ENCODE assay signal across 15 mouse cellular contexts in genomic region chr7:134079980-134080725, GRCm38 (mm10).
A peak's percentile ranks its signal among the peaks of the same experiment; 100 is the strongest.
DNase-seq lines count a peak whose midpoint lies in the region; ATAC-seq and TF ChIP-seq lines count a peak whose summit lies in the region.
"Had no signal": no experiment of that assay in that cellular context is flagged by ENCODE, and none has a peak within 500 bp of the region (broad histone marks: within the 10 kb centered on the region; RNA-seq: fewer than 3 reads in every experiment).

No protein-coding gene starts in this region.

- no peak for TF ChIP-seq POLR2A in lung, adult 2 months (IDR thresholded peaks at IDR 0.05; ENCODE audit: borderline replicate concordance, extremely low read depth, low read depth, low read length)

- 81% methylated on average over 17 of the region's 17 CpGs for WGBS in heart, embryonic 10.5 days
- WGBS in lung, adult 2 months: 41% methylated on average over 17 of the region's 17 CpGs
- WGBS in stomach, postnatal 0 days: 53% methylated on average over 17 of the region's 17 CpGs
- WGBS in hindbrain, embryonic 14.5 days: 81% methylated on average over 17 of the region's 17 CpGs

- peak; percentile 92 for ATAC-seq in stomach, postnatal 0 days (ENCODE audit: low FRiP score, low TSS enrichment)
- ATAC-seq in hindbrain, embryonic 14.5 days (ENCODE audit: low FRiP score): no peak

- no peak overlapping the region for H3K4me3 ChIP-seq in heart, embryonic 10.5 days
- H3K4me3 ChIP-seq in lung, adult 2 months (replicated peaks; ENCODE audit: extremely low read depth, low read depth, low read length): no peak overlapping the region
- no peak overlapping the region for H3K4me3 ChIP-seq in stomach, postnatal 0 days (ENCODE audit: low read depth, low read length)
- no peak overlapping the region for H3K4me3 ChIP-seq in hindbrain, embryonic 14.5 days (replicated peaks; ENCODE audit: low read length)
- H3K4me3 ChIP-seq: embryonic facial prominence, embryonic 12.5 days; forebrain, embryonic 10.5 days; limb, embryonic 12.5 days; midbrain, embryonic 10.5 days had no signal

- H3K36me3 ChIP-seq in heart, embryonic 10.5 days: no peaks in the 10 kb centered on the region
- no peaks in the 10 kb centered on the region for H3K36me3 ChIP-seq in stomach, postnatal 0 days (ENCODE audit: control insufficient read depth, insufficient read depth, low read length)
- H3K36me3 ChIP-seq in hindbrain, embryonic 14.5 days (replicated peaks; ENCODE audit: control insufficient read depth, insufficient read depth): no peaks in the 10 kb centered on the region
- H3K36me3 ChIP-seq: embryonic facial prominence, embryonic 12.5 days; forebrain, embryonic 10.5 days; limb, embryonic 12.5 days; midbrain, embryonic 10.5 days had no signal

- no peak overlapping the region for H3K9ac ChIP-seq in stomach, postnatal 0 days (ENCODE audit: low read length)
- no peak overlapping the region for H3K9ac ChIP-seq in hindbrain, embryonic 14.5 days
- H3K9ac ChIP-seq: embryonic facial prominence, embryonic 12.5 days; limb, embryonic 12.5 days had no signal

- no peak for TF ChIP-seq CTCF in lung, adult 2 months (IDR thresholded peaks at IDR 0.05; ENCODE audit: insufficient read depth, low read length)
- TF ChIP-seq CTCF in stomach, postnatal 0 days (IDR thresholded peaks at IDR 0.05; ENCODE audit: low read depth): no peak

- H3K9me3 ChIP-seq in heart, embryonic 10.5 days: no peaks in the 10 kb centered on the region
- no peaks in the 10 kb centered on the region for H3K9me3 ChIP-seq in stomach, postnatal 0 days (ENCODE audit: control insufficient read depth, low read length)
- no peaks in the 10 kb centered on the region for H3K9me3 ChIP-seq in hindbrain, embryonic 14.5 days (ENCODE audit: control insufficient read depth, low read length)
- H3K9me3 ChIP-seq: embryonic facial prominence, embryonic 12.5 days; forebrain, embryonic 10.5 days; limb, embryonic 12.5 days; midbrain, embryonic 10.5 days had no signal

- no peaks in the 10 kb centered on the region for H3K27me3 ChIP-seq in heart, embryonic 10.5 days (ENCODE audit: insufficient read depth, poor library complexity, severe bottlenecking)
- H3K27me3 ChIP-seq in stomach, postnatal 0 days (ENCODE audit: control insufficient read depth, insufficient read depth, low read length): no peaks in the 10 kb centered on the region
- H3K27me3 ChIP-seq in hindbrain, embryonic 14.5 days (ENCODE audit: control insufficient read depth, insufficient read depth, low read length): no peaks in the 10 kb centered on the region
- H3K27me3 ChIP-seq: embryonic facial prominence, embryonic 12.5 days; limb, embryonic 12.5 days had no signal

- H3K4me2 ChIP-seq in stomach, postnatal 0 days (replicated peaks; ENCODE audit: low read depth): no peak overlapping the region
- no peak overlapping the region for H3K4me2 ChIP-seq in hindbrain, embryonic 14.5 days (replicated peaks)
- H3K4me2 ChIP-seq: embryonic facial prominence, embryonic 12.5 days; limb, embryonic 12.5 days had no signal

- H3K4me1 ChIP-seq in heart, embryonic 10.5 days: no peaks in the 10 kb centered on the region
- no peaks in the 10 kb centered on the region for H3K4me1 ChIP-seq in lung, adult 2 months (ENCODE audit: control insufficient read depth, insufficient read depth, low read length)
- no peaks in the 10 kb centered on the region for H3K4me1 ChIP-seq in stomach, postnatal 0 days (replicated peaks; ENCODE audit: control insufficient read depth, insufficient read depth)
- no peaks in the 10 kb centered on the region for H3K4me1 ChIP-seq in hindbrain, embryonic 14.5 days (replicated peaks; ENCODE audit: control insufficient read depth, insufficient read depth, low read length)
- H3K4me1 ChIP-seq: embryonic facial prominence, embryonic 12.5 days; forebrain, embryonic 10.5 days; limb, embryonic 12.5 days; midbrain, embryonic 10.5 days had no signal

- DNase-seq in heart, embryonic 10.5 days (ENCODE audit: low spot score): peak; percentile 41
- DNase-seq in heart, postnatal 14 days: no peak
- DNase-seq in urinary bladder, adult 18-20 months (ENCODE audit: low spot score in 2 of 2): peak; percentile 16 to 27
- no peak for DNase-seq in urinary bladder, postnatal 4 days (ENCODE audit: low spot score in 2 of 2)
- peak; percentile 18 for DNase-seq in lung, adult 2 months
- peak; percentile 71 for DNase-seq in stomach, postnatal 0 days (ENCODE audit: low spot score)
- no peak for DNase-seq in frontal cortex, postnatal 25 days (ENCODE audit: low spot score in 2 of 2)
- DNase-seq in hindbrain, embryonic 14.5 days (ENCODE audit: low spot score): no peak
- DNase-seq: adrenal gland, adult 8-10 months; heart, postnatal 4 days; kidney, adult 11 months had no signal

- TF ChIP-seq EP300 in stomach, postnatal 0 days (optimal IDR thresholded peaks at IDR 0.05): no peak

- no peak overlapping the region for H3K27ac ChIP-seq in heart, embryonic 10.5 days
- H3K27ac ChIP-seq in stomach, postnatal 0 days (replicated peaks): no peak overlapping the region
- H3K27ac ChIP-seq in hindbrain, embryonic 14.5 days: no peak overlapping the region
- H3K27ac ChIP-seq: embryonic facial prominence, embryonic 12.5 days; forebrain, embryonic 10.5 days; limb, embryonic 12.5 days; midbrain, embryonic 10.5 days had no signal

- intact Hi-C loops in heart, postnatal 14 days (cut with DNase I): no loop called here

Comparison
In these comparisons a context has a peak if more than half of its experiments do, and no peak if none do; other contexts are left out.
1. DNase-seq: peak in heart, embryonic 10.5 days (single experiment), urinary bladder, adult 18-20 months (2 of 2), lung, adult 2 months (single experiment) and stomach, postnatal 0 days (single experiment); none in heart, postnatal 14 days (0 of 2), urinary bladder, postnatal 4 days (0 of 2), frontal cortex, postnatal 25 days (0 of 2) and hindbrain, embryonic 14.5 days (single experiment).